Mouse (Mus musculus) brain, adult 2 months (tissue): ENCODE results near the gene Mapkapk5.

ENCODE experiments used
- DNase-seq: peaks from one replicate; pipeline ENCODE4 v3.0.0; 2011; ENCODE audit warnings: low read depth, low spot score

Gene Mapkapk5

GRCm38 (mm10) chr5:121500719-121501118 lies 45.0 kb downstream of the Mapkapk5 start:
- DNase-seq: no peak

GRCm38 (mm10) chr5:121493305-121493704 lies 52.4 kb downstream of the Mapkapk5 start:
- peak; percentile 81 for DNase-seq

- DNase-seq: no peak
Measured at GRCm38 (mm10) chr5:121484801-121485200, 60.9 kb downstream of the Mapkapk5 start.

- DNase-seq: peak; percentile 79
Measured at GRCm38 (mm10) chr5:121477680-121478079, 68.0 kb downstream of the Mapkapk5 start.

GRCm38 (mm10) chr5:121476040-121476439 lies 69.7 kb downstream of the Mapkapk5 start:
- DNase-seq: no peak
